Mouse (Mus musculus): Measurements from ENCODE around the gene Baz2a.

Baz2a gene

GRCm38 (mm10) chr10:128175996-128176755, 84.8 kb downstream of the Baz2a start:
- no peak for DNase-seq (ENCODE audit: low read depth, low spot score)

DNA sequence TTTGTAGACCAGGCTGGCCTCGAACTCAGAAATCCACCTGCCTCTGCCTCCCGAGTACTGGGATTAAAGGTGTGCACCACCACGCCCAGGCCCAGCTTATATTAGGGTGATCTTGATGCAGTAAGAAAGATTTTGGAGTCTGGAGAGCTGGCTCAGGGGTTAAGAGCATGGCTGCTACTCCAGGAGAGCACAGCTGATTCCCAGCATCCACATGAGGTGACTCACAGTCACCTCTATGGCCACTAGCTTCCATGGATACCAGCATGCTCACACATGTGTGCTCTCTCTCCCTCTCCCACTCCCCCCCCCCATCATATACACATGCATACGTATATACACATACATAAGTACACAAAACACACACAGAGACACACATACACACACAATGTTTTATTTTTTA, 85.9 kb downstream of the Baz2a start:
- DNase-seq (ENCODE audit: low read depth, low spot score), result no peak
